Mouse (Mus musculus) heart, adult 2 months (tissue): ENCODE results near the gene Oit3. TPM values are rescaled to one million over a fixed set of nuclear protein-coding genes. Genes with fewer than 3 reads are reported as not detected.

Source experiments
- DNase-seq, 2 experiments: peaks; one replicate each; pipeline ENCODE4 v3.0.0; 2021
- H3K27ac ChIP-seq: fragments of 200-600 bp; 2 replicates; pipeline ENCODE4 v1.8.1; 2022
- H3K27me3 ChIP-seq: fragments of 200-500 bp; 2 replicates; pipeline ENCODE4 v1.6.1; 2012; ENCODE audit warnings: mild to moderate bottlenecking, low read length, inconsistent platforms, mixed read lengths; ENCODE audit not compliant: control insufficient read depth, insufficient read depth
- H3K36me3 ChIP-seq: fragments of 200-500 bp; 2 replicates; pipeline ENCODE4 v1.6.1; 2012; ENCODE audit warnings: low read length, inconsistent platforms; ENCODE audit not compliant: control insufficient read depth, insufficient read depth
- H3K4me1 ChIP-seq: fragments of 200-500 bp; 2 replicates; pipeline ENCODE4 v1.6.1; 2011; ENCODE audit warnings: low read length; ENCODE audit not compliant: control insufficient read depth, insufficient read depth
- H3K4me3 ChIP-seq: fragments of 200-600 bp; 2 replicates; pipeline ENCODE4 v1.8.1; 2022
- H3K79me2 ChIP-seq: fragments of 200-500 bp; replicated peaks from 2 replicates; pipeline ENCODE4 v1.6.1; 2012; ENCODE audit warnings: mild to moderate bottlenecking, inconsistent platforms, low read length, moderate library complexity, mixed read lengths; ENCODE audit not compliant: control insufficient read depth, insufficient read depth
- H3K9ac ChIP-seq: fragments of 200-500 bp; 2 replicates; pipeline ENCODE4 v1.6.1; 2012; ENCODE audit warnings: low read depth, mild to moderate bottlenecking, control low read depth, inconsistent platforms, low read length, mixed read lengths
- CTCF ChIP-seq: fragments of 200-600 bp; IDR thresholded peaks from 2 replicates; pipeline ENCODE4 v1.8.1; 2022; ENCODE audit warnings: antibody characterized with exemption, mild to moderate bottlenecking, moderate library complexity
- EP300 ChIP-seq: fragments of 200-500 bp; IDR thresholded peaks from 2 replicates; pipeline ENCODE4 v1.6.1; 2011; ENCODE audit warnings: low read depth, low read length, control low read depth; ENCODE audit not compliant: insufficient read depth
- POLR2A ChIP-seq: fragments of 200-500 bp; IDR thresholded peaks from 2 replicates; pipeline ENCODE4 v1.6.1; 2011; ENCODE audit warnings: mild to moderate bottlenecking, low read depth, low read length, control low read depth; ENCODE audit not compliant: insufficient read depth
- WGBS: fragments of 180-500 bp; shearing (Covaris S2); methylation state at CpG from one replicate; pipeline ENCODE4 v1.1.7; 2018; 5-methylcytosine and 5-hydroxymethylcytosine counted together
- intact Hi-C: fragments of 180-260 bp; cut with DNase I; formaldehyde crosslinking; loops from one replicate; pipeline ENCODE4 v1.15.1; 2025
- polyA plus RNA-seq: library from polyadenylated mRNA; depleted of rRNA; stranded (reverse); fragments of >200 nt; gene quantifications from 2 replicates; pipeline ENCODE4 v1.2.3, GENCODE M21; 2012
- total RNA-seq, 2 experiments: library from RNA; stranded (reverse); gene quantifications; 2 replicates each; pipeline ENCODE4 v1.2.3; 2021

The Oit3 gene
- total and polyA plus RNA-seq, 3 experiments, result 0.55 TPM; not detected in 2

GRCm38 (mm10) chr10:59470451-59470850 lies 28.9 kb upstream of the Oit3 start:
- H3K79me2 ChIP-seq, result no peaks in the 10 kb centered on the region
- no peaks in the 10 kb centered on the region for H3K27me3 ChIP-seq
- 23% methylated on average over 5 of the region's 5 CpGs for WGBS
- H3K4me1 ChIP-seq, result peaks cover 2% of the 10 kb centered on the region
- TF ChIP-seq CTCF, result no peak
- TF ChIP-seq POLR2A, result no peak
- no peak for TF ChIP-seq EP300
- DNase-seq, result peak; percentile 65 to 67
- H3K4me3 ChIP-seq, result no peak overlapping the region
- intact Hi-C loops, result no loop called here
- no peaks in the 10 kb centered on the region for H3K36me3 ChIP-seq
- no peak overlapping the region for H3K27ac ChIP-seq
- H3K9ac ChIP-seq, result no peak overlapping the region

- no peak overlapping the region for H3K9ac ChIP-seq
- H3K27me3 ChIP-seq, result no peaks in the 10 kb centered on the region
- no peaks in the 10 kb centered on the region for H3K79me2 ChIP-seq
- WGBS, result 88% methylated on average over 12 of the region's 12 CpGs
- no peaks in the 10 kb centered on the region for H3K36me3 ChIP-seq
- H3K27ac ChIP-seq, result no peak overlapping the region
- peaks cover 2% of the 10 kb centered on the region for H3K4me1 ChIP-seq
- TF ChIP-seq EP300 (no peak), CTCF (no peak), POLR2A (no peak)
- intact Hi-C loops, result no loop called here
- H3K4me3 ChIP-seq, result no peak overlapping the region
- no peak for DNase-seq
Measured at GRCm38 (mm10) chr10:59467297-59467696, 25.7 kb upstream of the Oit3 start.

GRCm38 (mm10) chr10:59466626-59467025 lies 25.0 kb upstream of the Oit3 start:
- H3K27me3 ChIP-seq, result no peaks in the 10 kb centered on the region
- H3K4me3 ChIP-seq, result no peak overlapping the region
- no peak overlapping the region for H3K9ac ChIP-seq
- H3K27ac ChIP-seq, result no peak overlapping the region
- TF ChIP-seq EP300 (no peak), CTCF (no peak), POLR2A (no peak)
- no peaks in the 10 kb centered on the region for H3K79me2 ChIP-seq
- intact Hi-C loops, result no loop called here
- no peak for DNase-seq
- WGBS, result 98% methylated on average over 4 of the region's 4 CpGs
- peaks cover 2% of the 10 kb centered on the region for H3K4me1 ChIP-seq
- no peaks in the 10 kb centered on the region for H3K36me3 ChIP-seq

GRCm38 (mm10) chr10:59465546-59465945 lies 24.0 kb upstream of the Oit3 start:
- Histone ChIP-seq H3K4me3 (no peak overlapping the region), H3K9ac (no peak overlapping the region), H3K27me3 (no peaks in the 10 kb centered on the region), H3K36me3 (no peaks in the 10 kb centered on the region), H3K79me2 (no peaks in the 10 kb centered on the region), H3K27ac (no peak overlapping the region), H3K4me1 (peaks cover 2% of the 10 kb centered on the region)
- no peak for DNase-seq
- intact Hi-C loops, result no loop called here
- 83% methylated on average over 3 of the region's 3 CpGs for WGBS
- TF ChIP-seq POLR2A (no peak), EP300 (no peak), CTCF (no peak)

- H3K4me3 ChIP-seq, result no peak overlapping the region
- H3K36me3 ChIP-seq, result no peaks in the 10 kb centered on the region
- intact Hi-C loops, result no loop called here
- H3K4me1 ChIP-seq, result no peaks in the 10 kb centered on the region
- H3K27ac ChIP-seq, result no peak overlapping the region
- no peaks in the 10 kb centered on the region for H3K79me2 ChIP-seq
- H3K9ac ChIP-seq, result no peak overlapping the region
- WGBS, result 84% methylated on average over 6 of the region's 6 CpGs
- no peak for DNase-seq
- H3K27me3 ChIP-seq, result no peaks in the 10 kb centered on the region
- TF ChIP-seq CTCF, result no peak
- no peak for TF ChIP-seq EP300
- no peak for TF ChIP-seq POLR2A
Measured at GRCm38 (mm10) chr10:59462307-59462706, 20.7 kb upstream of the Oit3 start.

DNA sequence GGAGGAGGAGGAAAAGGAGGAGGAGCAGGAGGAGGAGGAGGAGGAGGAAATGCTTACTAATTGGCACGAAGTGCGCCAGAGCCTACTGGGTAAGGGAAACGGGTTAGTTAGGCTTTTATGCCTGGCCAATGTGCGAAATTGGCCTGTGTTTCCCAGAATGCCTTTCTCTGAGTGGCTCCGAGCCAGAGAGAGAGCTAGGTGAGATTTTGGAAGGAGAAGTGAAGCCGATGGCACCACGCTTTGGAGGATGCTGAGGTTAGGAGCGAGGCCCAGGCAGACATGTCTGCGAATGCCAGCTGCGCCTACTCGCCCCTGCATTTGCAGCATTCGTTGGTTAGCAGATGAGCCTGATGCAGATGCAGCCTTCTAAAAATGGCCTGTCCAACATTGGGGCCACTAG lies 18.2 kb upstream of the Oit3 start:
- intact Hi-C loops, result no loop called here
- Histone ChIP-seq H3K9ac (no peak overlapping the region), H3K27ac (no peak overlapping the region), H3K27me3 (no peaks in the 10 kb centered on the region), H3K4me3 (no peak overlapping the region), H3K79me2 (no peaks in the 10 kb centered on the region), H3K4me1 (no peaks in the 10 kb centered on the region), H3K36me3 (no peaks in the 10 kb centered on the region)
- no peak for TF ChIP-seq CTCF
- no peak for TF ChIP-seq POLR2A
- no peak for TF ChIP-seq EP300
- 92% methylated on average over 12 of the region's 12 CpGs for WGBS
- DNase-seq, result no peak
